Mouse (Mus musculus) midbrain, embryonic 12.5 days (tissue): ENCODE measurements around the gene Vars2. TPM values are rescaled to one million over a fixed set of nuclear protein-coding genes. Genes with fewer than 3 reads are reported as not detected.
A peak's percentile ranks its signal among the peaks of the same experiment; 100 is the strongest.

Experiments used
- ATAC-seq: fragments of 200-750 bp; cut with Nextera tagmentation; 2 replicates; pipeline ENCODE4 v1.8.0; 2017; ENCODE audit warnings: low read depth, moderate TSS enrichment, moderate library complexity; ENCODE audit not compliant: low FRiP score
- H3K27ac ChIP-seq: fragments of 300-500 bp; sonication (generic); replicated peaks from 2 replicates; pipeline ENCODE4 v1.5.1; 2016; ENCODE audit warnings: mild to moderate bottlenecking
- H3K27me3 ChIP-seq: fragments of 300-500 bp; sonication (generic); 2 replicates; pipeline ENCODE4 v1.6.1; 2016; ENCODE audit warnings: mild to moderate bottlenecking
- H3K36me3 ChIP-seq: fragments of 300-500 bp; sonication (generic); 2 replicates; pipeline ENCODE4 v1.6.1; 2016
- H3K4me1 ChIP-seq: fragments of 300-500 bp; sonication (generic); 2 replicates; pipeline ENCODE4 v1.6.1; 2016
- H3K4me2 ChIP-seq: fragments of 300-500 bp; sonication (generic); replicated peaks from 2 replicates; pipeline ENCODE4 v1.6.1; 2016; ENCODE audit warnings: mild to moderate bottlenecking, moderate library complexity
- H3K4me3 ChIP-seq: fragments of 300-500 bp; sonication (generic); 2 replicates; pipeline ENCODE4 v1.5.1; 2016; ENCODE audit warnings: mild to moderate bottlenecking
- H3K9ac ChIP-seq: fragments of 300-500 bp; sonication (generic); replicated peaks from 2 replicates; pipeline ENCODE4 v1.6.1; 2016; ENCODE audit warnings: mild to moderate bottlenecking, moderate library complexity
- H3K9me3 ChIP-seq: fragments of 300-500 bp; sonication (generic); 2 replicates; pipeline ENCODE4 v1.6.1; 2016; ENCODE audit warnings: mild to moderate bottlenecking
- WGBS: fragments of 180-500 bp; shearing (Covaris S2); methylation state at CpG from one replicate; pipeline ENCODE4 v1.1.7; 2016; 5-methylcytosine and 5-hydroxymethylcytosine counted together
- polyA plus RNA-seq: library from polyadenylated mRNA; unstranded; fragments of >200 nt; fragmentation: Nextera tagmentation; extraction: Ambion mirVana; gene quantifications from 2 replicates; pipeline ENCODE4 v1.2.1, GENCODE M21; 2016

Vars2 gene
- polyA plus RNA-seq, 1 experiment from 2014 or later = 18.7 TPM

- no peak overlapping the region for H3K4me2 ChIP-seq
- 83% methylated on average over 17 of the region's 17 CpGs for WGBS
Measured at GRCm38 (mm10) chr17:35665957-35666515, 1.4 kb downstream of the Vars2 start.

GRCm38 (mm10) chr17:35653086-35653485, 14.3 kb downstream of the Vars2 start:
- no peaks in the 10 kb centered on the region for H3K4me1 ChIP-seq
- H3K27me3 ChIP-seq = no peaks in the 10 kb centered on the region
- no peak overlapping the region for H3K27ac ChIP-seq
- no peaks in the 10 kb centered on the region for H3K9me3 ChIP-seq
- H3K36me3 ChIP-seq = peaks cover 34% of the 10 kb centered on the region
- H3K4me3 ChIP-seq = no peak overlapping the region
- H3K9ac ChIP-seq = no peak overlapping the region
- H3K4me2 ChIP-seq = no peak overlapping the region
- 87% methylated on average over 2 of the region's 2 CpGs for WGBS
- no peak for ATAC-seq

More at GRCm38 (mm10) chr17:35665957-35666515, 1.4 kb downstream of the Vars2 start:
- H3K4me3 ChIP-seq = no peak overlapping the region
- ATAC-seq = no peak
- peaks cover 21% of the 10 kb centered on the region for H3K4me1 ChIP-seq
- no peak overlapping the region for H3K9ac ChIP-seq
- peaks cover 30% of the 10 kb centered on the region for H3K36me3 ChIP-seq
- no peak overlapping the region for H3K27ac ChIP-seq
- no peaks in the 10 kb centered on the region for H3K27me3 ChIP-seq
- no peaks in the 10 kb centered on the region for H3K9me3 ChIP-seq

DNA sequence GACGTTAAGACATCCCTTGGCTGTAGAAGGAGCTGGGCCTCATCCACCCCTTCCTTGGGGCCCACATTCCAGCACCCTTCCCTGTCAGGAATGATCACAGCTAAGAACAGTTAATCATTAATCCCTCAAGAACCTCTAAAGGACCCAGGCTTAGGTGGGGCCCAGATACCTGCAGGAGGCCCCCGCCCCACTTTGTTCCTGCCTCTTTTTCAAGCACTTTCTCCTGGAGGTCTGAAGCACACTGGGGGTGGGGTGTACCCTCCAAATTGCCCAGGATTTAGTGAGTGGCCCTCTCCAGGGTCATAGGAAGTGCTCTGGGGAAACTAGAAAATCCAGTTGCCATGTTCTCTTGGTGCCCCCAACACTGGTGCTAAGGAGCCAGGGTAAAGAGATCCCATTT, 18.0 kb downstream of the Vars2 start:
- Histone ChIP-seq H3K4me1 (no peaks in the 10 kb centered on the region), H3K4me3 (no peak overlapping the region), H3K27ac (no peak overlapping the region), H3K36me3 (no peaks in the 10 kb centered on the region), H3K27me3 (0 out of 2 replicates have a peak, but pooled peaks cover 7% of the 10 kb centered on the region), H3K9me3 (no peaks in the 10 kb centered on the region), H3K4me2 (no peak overlapping the region), H3K9ac (no peak overlapping the region)
- no peak for ATAC-seq
- WGBS = 69% methylated on average over 2 of the region's 2 CpGs

- no peaks in the 10 kb centered on the region for H3K4me1 ChIP-seq
- H3K27me3 ChIP-seq = 0 out of 2 replicates have a peak, but pooled peaks cover 7% of the 10 kb centered on the region
- H3K9ac ChIP-seq = no peak within 1 kb of the TSS
- no peak within 1 kb of the TSS for H3K27ac ChIP-seq
- H3K36me3 ChIP-seq = no peaks in the 10 kb centered on the region
- no peak within 1 kb of the TSS for H3K4me2 ChIP-seq
- no peaks in the 10 kb centered on the region for H3K9me3 ChIP-seq
- WGBS = 76% methylated on average over 13 of the region's 13 CpGs
- no peak within 1 kb of the TSS for H3K4me3 ChIP-seq
- ATAC-seq = no peak
Measured at GRCm38 (mm10) chr17:35643609-35644236, 23.7 kb downstream of the Vars2 start, which contains the start of gene Mucl3. Gene Mucl3 (minus strand): TSS chr17:35643695.

- Histone ChIP-seq H3K27me3 (peaks cover 14% of the 10 kb centered on the region), H3K36me3 (no peaks in the 10 kb centered on the region), H3K4me3 (no peak overlapping the region), H3K4me1 (peaks cover 7% of the 10 kb centered on the region; the same call in 1 of the 2 replicates), H3K4me2 (peak overlapping the region; percentile 40), H3K9ac (no peak overlapping the region), H3K9me3 (no peaks in the 10 kb centered on the region), H3K27ac (no peak overlapping the region)
- ATAC-seq = no peak
- 87% methylated on average over 6 of the region's 6 CpGs for WGBS
Measured at GRCm38 (mm10) chr17:35639352-35639751, 28.0 kb downstream of the Vars2 start.

DNA sequence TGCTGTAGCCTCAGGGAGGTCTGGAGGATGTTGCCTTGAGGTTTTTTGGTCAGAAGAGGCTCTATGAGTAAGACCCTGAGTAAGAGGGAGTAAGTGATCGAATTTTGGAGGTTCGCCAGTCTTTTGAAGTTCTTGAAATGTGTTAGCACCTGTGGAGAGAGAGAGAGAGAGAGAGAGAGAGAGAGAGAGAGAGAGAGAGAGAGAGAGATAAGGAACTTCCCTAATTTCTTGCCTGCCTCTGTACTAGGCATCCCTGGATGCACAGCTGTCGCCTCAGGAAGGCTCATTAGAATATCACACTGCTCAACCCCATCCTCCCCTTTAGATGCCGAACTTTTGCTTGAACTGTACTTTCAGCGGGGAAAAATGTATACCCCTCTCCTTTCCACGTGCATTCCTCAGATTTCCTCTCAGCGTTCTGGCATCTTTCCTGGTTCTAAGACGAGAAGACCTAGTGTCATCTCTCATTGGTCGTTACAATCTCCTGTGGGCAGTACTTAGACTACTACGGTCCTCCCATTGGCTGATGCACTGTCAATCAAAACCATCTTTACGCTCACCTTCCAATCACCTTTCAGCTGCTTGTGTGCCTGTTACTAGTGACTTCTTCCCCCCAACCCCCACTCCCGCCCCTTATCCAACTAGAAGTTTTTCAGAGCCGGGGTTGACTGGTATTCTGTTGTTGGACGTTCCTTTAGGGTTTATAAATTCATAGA, 28.8 kb downstream of the Vars2 start:
- no peak overlapping the region for H3K9ac ChIP-seq
- no peak overlapping the region for H3K27ac ChIP-seq
- ATAC-seq = peak; percentile 83; the same call in 1 of the 2 replicates
- peaks cover 7% of the 10 kb centered on the region; the same call in 1 of the 2 replicates for H3K4me1 ChIP-seq
- no peaks in the 10 kb centered on the region for H3K36me3 ChIP-seq
- H3K4me2 ChIP-seq = peak overlapping the region; percentile 40
- H3K4me3 ChIP-seq = no peak overlapping the region
- 27% methylated on average over 14 of the region's 14 CpGs for WGBS
- no peaks in the 10 kb centered on the region for H3K9me3 ChIP-seq
- peaks cover 15% of the 10 kb centered on the region for H3K27me3 ChIP-seq

GRCm38 (mm10) chr17:35636363-35636762, 31.0 kb downstream of the Vars2 start:
- H3K4me3 ChIP-seq = no peak overlapping the region
- no peak overlapping the region for H3K27ac ChIP-seq
- 52% methylated on average over 5 of the region's 5 CpGs for WGBS
- H3K27me3 ChIP-seq = peaks cover 15% of the 10 kb centered on the region
- no peaks in the 10 kb centered on the region for H3K9me3 ChIP-seq
- H3K9ac ChIP-seq = no peak overlapping the region
- no peaks in the 10 kb centered on the region for H3K36me3 ChIP-seq
- H3K4me1 ChIP-seq = peaks cover 7% of the 10 kb centered on the region; the same call in 1 of the 2 replicates
- no peak overlapping the region for H3K4me2 ChIP-seq
- no peak for ATAC-seq

GRCm38 (mm10) chr17:35635699-35636111, 31.7 kb downstream of the Vars2 start:
- whole genome bisulfite sequencing = 2% methylated on average over 15 of the region's 15 CpGs
- Histone ChIP-seq H3K27me3 (peaks cover 15% of the 10 kb centered on the region), H3K36me3 (no peaks in the 10 kb centered on the region), H3K27ac (no peak overlapping the region), H3K4me3 (peak overlapping the region; percentile 39), H3K4me1 (peaks cover 7% of the 10 kb centered on the region; the same call in 1 of the 2 replicates), H3K9me3 (no peaks in the 10 kb centered on the region), H3K9ac (peak overlapping the region; percentile 44), H3K4me2 (peak overlapping the region; percentile 61)
- no peak for ATAC-seq

- Histone ChIP-seq H3K9me3 (no peaks in the 10 kb centered on the region), H3K27me3 (peaks cover 15% of the 10 kb centered on the region), H3K27ac (no peak overlapping the region), H3K9ac (no peak overlapping the region), H3K36me3 (no peaks in the 10 kb centered on the region), H3K4me3 (no peak overlapping the region), H3K4me1 (peaks cover 7% of the 10 kb centered on the region; the same call in 1 of the 2 replicates), H3K4me2 (no peak overlapping the region)
- ATAC-seq = no peak
- WGBS = 86% methylated on average over 2 of the region's 3 CpGs
Measured at GRCm38 (mm10) chr17:35635202-35635601, 32.2 kb downstream of the Vars2 start.

DNA sequence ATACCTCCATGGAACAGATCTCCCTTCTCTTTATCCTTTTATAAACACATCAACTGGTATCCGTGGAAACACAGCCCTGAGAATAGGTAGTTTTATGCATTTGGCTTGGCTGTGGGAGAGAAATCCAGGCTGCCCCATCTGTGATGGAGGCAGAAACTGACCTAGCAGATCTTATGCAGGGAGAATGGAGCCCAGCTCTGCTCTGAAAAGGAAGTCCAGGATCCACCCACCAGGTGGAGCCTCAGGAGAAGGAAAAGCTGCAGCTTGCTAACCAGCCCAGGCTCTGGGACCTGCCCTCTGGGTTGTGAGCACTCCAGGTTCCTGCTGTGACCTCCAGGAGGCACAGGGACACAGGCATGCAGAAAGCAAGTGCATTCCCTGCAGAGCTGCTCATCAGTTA, 33.4 kb downstream of the Vars2 start:
- no peak overlapping the region for H3K4me3 ChIP-seq
- H3K9ac ChIP-seq = no peak overlapping the region
- H3K27ac ChIP-seq = no peak overlapping the region
- H3K36me3 ChIP-seq = no peaks in the 10 kb centered on the region
- ATAC-seq = no peak
- H3K9me3 ChIP-seq = no peaks in the 10 kb centered on the region
- no peak overlapping the region for H3K4me2 ChIP-seq
- H3K4me1 ChIP-seq = peaks cover 7% of the 10 kb centered on the region; the same call in 1 of the 2 replicates
- peaks cover 15% of the 10 kb centered on the region for H3K27me3 ChIP-seq
- WGBS = 15% methylated on average over 1 of the region's 1 CpGs

- Histone ChIP-seq H3K9ac (no peak within 1 kb of the TSS), H3K4me3 (no peak within 1 kb of the TSS), H3K9me3 (no peaks in the 10 kb centered on the region), H3K27ac (no peak within 1 kb of the TSS), H3K27me3 (no peaks in the 10 kb centered on the region), H3K4me1 (no peaks in the 10 kb centered on the region), H3K4me2 (no peak within 1 kb of the TSS), H3K36me3 (no peaks in the 10 kb centered on the region)
- WGBS = 93% methylated on average over 7 of the region's 7 CpGs
- no peak for ATAC-seq
Measured at GRCm38 (mm10) chr17:35626537-35626936, 40.9 kb downstream of the Vars2 start, which contains the start of gene Gm9573. Gene Gm9573 (minus strand): TSS chr17:35626637.

DNA sequence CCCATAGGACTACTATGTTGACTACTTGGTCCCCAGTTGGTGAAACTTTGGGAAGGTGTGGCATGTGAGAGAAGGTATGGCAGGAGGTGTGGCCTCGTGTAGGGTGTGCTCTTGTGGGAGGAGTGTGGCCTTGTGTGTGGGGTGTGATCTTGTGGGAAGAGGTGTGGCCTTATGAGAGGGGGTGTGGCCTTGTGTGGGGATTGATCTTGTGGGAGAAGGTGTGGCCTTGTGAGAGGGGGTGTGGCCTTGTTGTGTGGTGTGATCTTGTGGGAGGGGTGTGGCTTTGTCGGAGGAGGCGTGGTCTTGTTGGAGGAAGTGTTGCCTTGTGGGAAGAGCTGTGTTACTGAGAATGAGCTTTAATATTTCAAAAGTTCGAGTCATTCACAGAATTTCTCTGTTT, 50.3 kb downstream of the Vars2 start:
- H3K4me1 ChIP-seq = no peaks in the 10 kb centered on the region
- H3K27ac ChIP-seq = no peak overlapping the region
- H3K9me3 ChIP-seq = no peaks in the 10 kb centered on the region
- H3K27me3 ChIP-seq = no peaks in the 10 kb centered on the region
- no peak overlapping the region for H3K4me3 ChIP-seq
- 73% methylated on average over 4 of the region's 4 CpGs for WGBS
- H3K36me3 ChIP-seq = no peaks in the 10 kb centered on the region
- H3K4me2 ChIP-seq = no peak overlapping the region
- H3K9ac ChIP-seq = no peak overlapping the region
- no peak for ATAC-seq
